Mouse (Mus musculus) ES-E14 (cell line): ENCODE measurements around the gene Epop. TPM values are rescaled to one million over a fixed set of nuclear protein-coding genes. Genes with fewer than 3 reads are reported as not detected.

Experiments used
- DNase-seq: peaks from one replicate; pipeline ENCODE4 v3.0.0-alpha.2; 2013; ENCODE audit warnings: low read depth, low spot score
- H3K27ac ChIP-seq: 2 replicates; pipeline ENCODE4 v1.5.1; 2012; ENCODE audit warnings: low read depth, mild to moderate bottlenecking, low read length, moderate library complexity, mixed read lengths; ENCODE audit not compliant: poor library complexity, insufficient read depth, severe bottlenecking
- H3K36me3 ChIP-seq: 2 replicates; pipeline ENCODE4 v1.6.1; 2012; ENCODE audit warnings: mild to moderate bottlenecking, low read length, moderate library complexity, mixed read lengths; ENCODE audit not compliant: control insufficient read depth, poor library complexity, insufficient read depth, severe bottlenecking
- H3K4me1 ChIP-seq, 2 experiments: fragments of 150-350 bp in 1 of 2; sonication (generic) in 1 of 2; 2 replicates each; pipeline ENCODE4 v1.6.1; 2012; ENCODE audit warnings: low read length in 2 of 2, mild to moderate bottlenecking in 1 of 2, mixed read lengths in 1 of 2; ENCODE audit not compliant: control insufficient read depth in 2 of 2, insufficient read depth in 2 of 2, poor library complexity in 1 of 2
- H3K4me3 ChIP-seq, 2 experiments: fragments of 150-350 bp in 1 of 2; sonication (generic) in 1 of 2; 2 replicates each; pipeline ENCODE4 v1.5.1; 2012; ENCODE audit warnings: low read length in 2 of 2, low read depth in 1 of 2, mild to moderate bottlenecking in 1 of 2, mixed read lengths in 1 of 2; ENCODE audit not compliant: insufficient read depth in 1 of 2, poor library complexity in 1 of 2, severe bottlenecking in 1 of 2
- H3K9ac ChIP-seq: 2 replicates; pipeline ENCODE4 v1.6.1; 2012; ENCODE audit warnings: low read depth, mild to moderate bottlenecking, low read length, mixed read lengths; ENCODE audit not compliant: poor library complexity, insufficient read depth, severe bottlenecking
- H3K9me3 ChIP-seq: fragments of 150-350 bp; sonication (generic); 2 replicates; pipeline ENCODE4 v1.6.1; 2012; ENCODE audit warnings: low read depth, mild to moderate bottlenecking, low read length; ENCODE audit not compliant: control insufficient read depth, insufficient read depth
- CHD2 ChIP-seq: IDR thresholded peaks from 2 replicates; pipeline ENCODE4 v1.6.1; 2014; ENCODE audit warnings: mild to moderate bottlenecking, low read depth, low read length, inconsistent platforms
- HCFC1 ChIP-seq: IDR thresholded peaks from 2 replicates; pipeline ENCODE4 v1.6.1; 2012; ENCODE audit warnings: low read length, inconsistent platforms, borderline replicate concordance; ENCODE audit not compliant: insufficient read depth
- MAFK ChIP-seq: IDR thresholded peaks from 2 replicates; pipeline ENCODE4 v1.6.1; 2014; ENCODE audit warnings: mild to moderate bottlenecking, low read depth, low read length, inconsistent platforms; ENCODE audit not compliant: insufficient read depth
- ZC3H11A ChIP-seq: IDR thresholded peaks from 2 replicates; pipeline ENCODE4 v1.6.1; 2012; ENCODE audit warnings: low read depth, mild to moderate bottlenecking, inconsistent platforms, low read length, borderline replicate concordance
- ZNF384 ChIP-seq: IDR thresholded peaks from 2 replicates; pipeline ENCODE4 v1.6.1; 2012; ENCODE audit warnings: low read depth, low read length, inconsistent platforms
- in situ Hi-C, 2 experiments: fragments of 600-800 bp; cut with MboI; formaldehyde crosslinking; loops; one replicate each; pipeline ENCODE4 v1.15.1; 2025; ENCODE audit warnings: low sequenced_read_pairs in 2 of 2, inconsistent platforms in 1 of 2; ENCODE audit not compliant: unreplicated experiment in 2 of 2
- total RNA-seq: library from RNA; depleted of rRNA; stranded (reverse); fragments of 300-350 nt; gene quantifications from 2 replicates; pipeline ENCODE4 v1.2.3, GENCODE M21; 2012

Epop gene
- total RNA-seq, 1 experiment, result 109 TPM

GRCm38 (mm10) chr11:97608933-97609332 lies 20.6 kb downstream of the Epop start:
- no peaks in the 10 kb centered on the region for H3K9me3 ChIP-seq
- H3K4me3 ChIP-seq, result no peak overlapping the region
- H3K27ac ChIP-seq, result no peak overlapping the region
- H3K4me1 ChIP-seq, result peaks cover 4 to 18% of the 10 kb centered on the region in 2 experiments; a peak in 3 of 4 replicates
- DNase-seq, result no peak
- no peak overlapping the region for H3K9ac ChIP-seq
- TF ChIP-seq CHD2 (no peak), ZNF384 (no peak), MAFK (no peak), ZC3H11A (no peak), HCFC1 (no peak)
- in situ Hi-C loops, result no loop called here
- H3K36me3 ChIP-seq, result peaks cover 22% of the 10 kb centered on the region; the same call in 1 of the 2 replicates

- H3K4me1 ChIP-seq, result peaks cover 4 to 27% of the 10 kb centered on the region in 2 experiments
- no peak overlapping the region for H3K9ac ChIP-seq
- no peak for DNase-seq
- H3K4me3 ChIP-seq, result no peak overlapping the region
- no peaks in the 10 kb centered on the region for H3K9me3 ChIP-seq
- no peak for TF ChIP-seq CHD2
- TF ChIP-seq MAFK, result no peak
- TF ChIP-seq ZC3H11A, result no peak
- no peak for TF ChIP-seq ZNF384
- no peak for TF ChIP-seq HCFC1
- peaks cover 22% of the 10 kb centered on the region; the same call in 1 of the 2 replicates for H3K36me3 ChIP-seq
- no peak overlapping the region for H3K27ac ChIP-seq
- in situ Hi-C loops, result no loop called here
These were observed 22.3 kb downstream of the Epop start for GRCm38 (mm10) chr11:97607056-97607725.

- TF ChIP-seq ZC3H11A (no peak), HCFC1 (no peak), CHD2 (no peak), ZNF384 (no peak), MAFK (no peak)
- DNase-seq, result no peak
- H3K4me1 ChIP-seq, result peaks cover 9 to 24% of the 10 kb centered on the region in 2 experiments
- H3K36me3 ChIP-seq, result peaks cover 8% of the 10 kb centered on the region; the same call in 1 of the 2 replicates
- no peak overlapping the region for H3K4me3 ChIP-seq
- H3K9ac ChIP-seq, result no peak overlapping the region
- in situ Hi-C loops, result no loop called here
- no peaks in the 10 kb centered on the region for H3K9me3 ChIP-seq
- no peak overlapping the region for H3K27ac ChIP-seq
These were observed 25.6 kb downstream of the Epop start for GRCm38 (mm10) chr11:97603891-97604290.

GRCm38 (mm10) chr11:97602223-97602622 lies 27.3 kb downstream of the Epop start:
- H3K27ac ChIP-seq, result no peak overlapping the region; the same call in 1 of the 2 replicates

More at GRCm38 (mm10) chr11:97602223-97602622, 27.3 kb downstream of the Epop start:
- Histone ChIP-seq H3K9ac (no peak overlapping the region), H3K4me1 (peaks cover 9 to 23% of the 10 kb centered on the region in 2 experiments), H3K4me3 (no peak overlapping the region), H3K36me3 (peaks cover 8% of the 10 kb centered on the region; the same call in 1 of the 2 replicates), H3K9me3 (no peaks in the 10 kb centered on the region)
- in situ Hi-C loops, result no loop called here
- TF ChIP-seq HCFC1 (no peak), ZC3H11A (no peak), ZNF384 (no peak), MAFK (no peak), CHD2 (no peak)
- no peak for DNase-seq
